Mouse (Mus musculus): ENCODE results near the gene Terf2. TPM values are rescaled to one million over a fixed set of nuclear protein-coding genes. Genes with fewer than 3 reads are reported as not detected.

Gene Terf2
- total RNA-seq, 1 experiment, result 13.9 TPM

- no peak for DNase-seq (ENCODE audit: low read depth, low spot score)
- Histone ChIP-seq H3K9me3 (ENCODE audit: control insufficient read depth, insufficient read depth, low read depth, low read length) (no peaks in the 10 kb centered on the region), H3K4me3 (ENCODE audit: insufficient read depth in 1 of 2, low read depth in 1 of 2, low read length in 2 of 2, poor library complexity in 1 of 2, severe bottlenecking in 1 of 2) (no peak overlapping the region), H3K4me1 (ENCODE audit: control insufficient read depth in 2 of 2, insufficient read depth in 2 of 2, low read length in 2 of 2, poor library complexity in 1 of 2) (peaks cover 0 to 11% of the 10 kb centered on the region in 2 experiments; a peak in 2 of 4 replicates), H3K36me3 (ENCODE audit: control insufficient read depth, insufficient read depth, low read length, poor library complexity, severe bottlenecking) (no peaks in the 10 kb centered on the region), H3K9ac (ENCODE audit: insufficient read depth, low read depth, low read length, poor library complexity, severe bottlenecking) (no peak overlapping the region), H3K27ac (ENCODE audit: insufficient read depth, low read depth, low read length, poor library complexity, severe bottlenecking) (no peak overlapping the region)
- in situ Hi-C loops (cut with MboI; ENCODE audit: low sequenced_read_pairs in 2 of 2, unreplicated experiment in 2 of 2), result loop anchor here in 1 of 2 experiments (25.0 kb wide), 1 partner anchor 193 kb away; no protein-coding TSS in a partner anchor
- TF ChIP-seq MAFK (IDR thresholded peaks at IDR 0.05; ENCODE audit: insufficient read depth, low read depth, low read length) (no peak), ZNF384 (IDR thresholded peaks at IDR 0.05; ENCODE audit: low read depth, low read length) (no peak), ZC3H11A (IDR thresholded peaks at IDR 0.05; ENCODE audit: borderline replicate concordance, low read depth, low read length) (no peak), CHD2 (IDR thresholded peaks at IDR 0.05; ENCODE audit: low read depth, low read length) (no peak), HCFC1 (IDR thresholded peaks at IDR 0.05; ENCODE audit: borderline replicate concordance, insufficient read depth, low read length) (no peak)
Measured at GRCm38 (mm10) chr8:107118803-107119233, 22.5 kb upstream of the Terf2 start.

GRCm38 (mm10) chr8:107117019-107117418 lies 20.7 kb upstream of the Terf2 start:
- no peaks in the 10 kb centered on the region for H3K36me3 ChIP-seq (ENCODE audit: control insufficient read depth, insufficient read depth, low read length, poor library complexity, severe bottlenecking)
- H3K9ac ChIP-seq (ENCODE audit: insufficient read depth, low read depth, low read length, poor library complexity, severe bottlenecking), result no peak overlapping the region
- H3K4me3 ChIP-seq (ENCODE audit: insufficient read depth in 1 of 2, low read depth in 1 of 2, low read length in 2 of 2, poor library complexity in 1 of 2, severe bottlenecking in 1 of 2), result no peak overlapping the region
- peaks cover 0 to 13% of the 10 kb centered on the region in 2 experiments; a peak in 1 of 4 replicates for H3K4me1 ChIP-seq (ENCODE audit: control insufficient read depth in 2 of 2, insufficient read depth in 2 of 2, low read length in 2 of 2, poor library complexity in 1 of 2)
- H3K27ac ChIP-seq (ENCODE audit: insufficient read depth, low read depth, low read length, poor library complexity, severe bottlenecking), result no peak overlapping the region
- in situ Hi-C loops (cut with MboI; ENCODE audit: low sequenced_read_pairs in 2 of 2, unreplicated experiment in 2 of 2), result loop anchor here in 1 of 2 experiments (25.0 kb wide), 1 partner anchor 195 kb away; no protein-coding TSS in a partner anchor
- no peaks in the 10 kb centered on the region for H3K9me3 ChIP-seq (ENCODE audit: control insufficient read depth, insufficient read depth, low read depth, low read length)
- DNase-seq (ENCODE audit: low read depth, low spot score), result no peak
- no peak for TF ChIP-seq MAFK (IDR thresholded peaks at IDR 0.05; ENCODE audit: insufficient read depth, low read depth, low read length)
- TF ChIP-seq ZNF384 (IDR thresholded peaks at IDR 0.05; ENCODE audit: low read depth, low read length), result no peak
- no peak for TF ChIP-seq CHD2 (IDR thresholded peaks at IDR 0.05; ENCODE audit: low read depth, low read length)
- TF ChIP-seq HCFC1 (IDR thresholded peaks at IDR 0.05; ENCODE audit: borderline replicate concordance, insufficient read depth, low read length), result no peak
- TF ChIP-seq ZC3H11A (IDR thresholded peaks at IDR 0.05; ENCODE audit: borderline replicate concordance, low read depth, low read length), result no peak

DNA sequence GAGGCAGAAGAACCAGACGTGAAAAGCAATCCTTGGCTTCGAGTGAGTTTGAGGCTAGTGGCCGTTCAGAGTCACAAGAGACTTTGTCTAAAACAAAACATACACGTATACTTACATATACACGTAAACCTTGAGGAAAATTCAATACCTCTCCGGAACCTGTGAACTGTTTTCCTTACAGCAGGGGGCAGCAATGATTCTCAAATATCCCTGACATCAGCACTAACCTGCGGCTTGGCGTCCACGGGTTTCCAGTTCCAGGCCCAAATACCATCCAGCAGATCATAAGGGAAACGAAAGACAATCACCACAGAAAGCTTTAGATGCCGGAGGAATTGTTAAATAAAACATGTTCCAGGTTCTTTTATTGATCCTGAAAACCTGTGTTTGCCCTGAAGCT lies 19.7 kb upstream of the Terf2 start:
- no peak overlapping the region for H3K27ac ChIP-seq (ENCODE audit: insufficient read depth, low read depth, low read length, poor library complexity, severe bottlenecking)
- H3K9ac ChIP-seq (ENCODE audit: insufficient read depth, low read depth, low read length, poor library complexity, severe bottlenecking), result no peak overlapping the region
- in situ Hi-C loops (cut with MboI; ENCODE audit: low sequenced_read_pairs in 2 of 2, unreplicated experiment in 2 of 2), result loop anchor here in 1 of 2 experiments (25.0 kb wide), 1 partner anchor 196 kb away; no protein-coding TSS in a partner anchor
- DNase-seq (ENCODE audit: low read depth, low spot score), result no peak
- H3K9me3 ChIP-seq (ENCODE audit: control insufficient read depth, insufficient read depth, low read depth, low read length), result no peaks in the 10 kb centered on the region
- H3K36me3 ChIP-seq (ENCODE audit: control insufficient read depth, insufficient read depth, low read length, poor library complexity, severe bottlenecking), result no peaks in the 10 kb centered on the region
- no peak overlapping the region for H3K4me3 ChIP-seq (ENCODE audit: insufficient read depth in 1 of 2, low read depth in 1 of 2, low read length in 2 of 2, poor library complexity in 1 of 2, severe bottlenecking in 1 of 2)
- TF ChIP-seq MAFK (IDR thresholded peaks at IDR 0.05; ENCODE audit: insufficient read depth, low read depth, low read length) (peak; percentile 98), CHD2 (IDR thresholded peaks at IDR 0.05; ENCODE audit: low read depth, low read length) (no peak), ZNF384 (IDR thresholded peaks at IDR 0.05; ENCODE audit: low read depth, low read length) (no peak), ZC3H11A (IDR thresholded peaks at IDR 0.05; ENCODE audit: borderline replicate concordance, low read depth, low read length) (peak; percentile 32; the same call in 1 of the 2 replicates)
- H3K4me1 ChIP-seq (ENCODE audit: control insufficient read depth in 2 of 2, insufficient read depth in 2 of 2, low read length in 2 of 2, poor library complexity in 1 of 2), result peaks cover 0 to 14% of the 10 kb centered on the region in 2 experiments; a peak in 1 of 4 replicates

DNA sequence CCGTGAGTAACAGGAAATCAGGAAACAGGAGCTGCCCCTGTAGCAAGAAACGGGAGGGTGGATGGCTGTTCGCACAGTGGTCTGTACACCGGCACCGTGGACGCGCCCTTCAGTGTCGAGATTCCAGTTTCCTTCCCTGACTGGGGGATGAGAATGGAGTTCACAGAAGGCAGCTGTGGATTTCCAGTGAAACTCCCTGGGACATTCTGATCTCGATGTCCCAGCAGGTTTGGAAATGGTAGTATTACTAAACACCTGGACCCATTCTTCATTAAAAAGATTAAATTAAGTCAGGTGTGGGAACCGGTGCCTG lies 18.6 kb upstream of the Terf2 start:
- no peak for DNase-seq (ENCODE audit: low read depth, low spot score)
- Histone ChIP-seq H3K9me3 (ENCODE audit: control insufficient read depth, insufficient read depth, low read depth, low read length) (no peaks in the 10 kb centered on the region), H3K4me1 (ENCODE audit: control insufficient read depth in 2 of 2, insufficient read depth in 2 of 2, low read length in 2 of 2, poor library complexity in 1 of 2) (peaks cover 0 to 14% of the 10 kb centered on the region in 2 experiments; a peak in 1 of 4 replicates), H3K4me3 (ENCODE audit: insufficient read depth in 1 of 2, low read depth in 1 of 2, low read length in 2 of 2, poor library complexity in 1 of 2, severe bottlenecking in 1 of 2) (0 out of 4 replicates have a peak overlapping the region, but pooled peaks of 1 of the 2 experiments have one; percentile 9), H3K9ac (ENCODE audit: insufficient read depth, low read depth, low read length, poor library complexity, severe bottlenecking) (0 out of 2 replicates have a peak overlapping the region, but pooled peaks have one; percentile 25), H3K27ac (ENCODE audit: insufficient read depth, low read depth, low read length, poor library complexity, severe bottlenecking) (no peak overlapping the region), H3K36me3 (ENCODE audit: control insufficient read depth, insufficient read depth, low read length, poor library complexity, severe bottlenecking) (no peaks in the 10 kb centered on the region)
- in situ Hi-C loops (cut with MboI; ENCODE audit: low sequenced_read_pairs in 2 of 2, unreplicated experiment in 2 of 2), result loop anchor here in 1 of 2 experiments (25.0 kb wide), 1 partner anchor 197 kb away; no protein-coding TSS in a partner anchor
- TF ChIP-seq ZNF384 (IDR thresholded peaks at IDR 0.05; ENCODE audit: low read depth, low read length) (no peak), HCFC1 (IDR thresholded peaks at IDR 0.05; ENCODE audit: borderline replicate concordance, insufficient read depth, low read length) (no peak), CHD2 (IDR thresholded peaks at IDR 0.05; ENCODE audit: low read depth, low read length) (no peak), MAFK (IDR thresholded peaks at IDR 0.05; ENCODE audit: insufficient read depth, low read depth, low read length) (no peak), ZC3H11A (IDR thresholded peaks at IDR 0.05; ENCODE audit: borderline replicate concordance, low read depth, low read length) (no peak)
